Mouse (Mus musculus): ENCODE measurements around the gene Tnnt2.

Tnnt2 gene

GRCm38 (mm10) chr1:135899991-135900515, 63.9 kb downstream of the Tnnt2 start:
- WGBS, result 57% methylated on average over 7 of the region's 7 CpGs

All from cerebral cortex, adult 2 months (tissue).